Mouse (Mus musculus) lung, adult 18-20 months (tissue): Measurements from ENCODE around the gene Ppt2.
A peak's percentile ranks its signal among the peaks of the same experiment; 100 is the strongest.

ENCODE experiments used
- DNase-seq, 2 experiments: peaks; one replicate each; pipeline ENCODE4 v3.0.0; 2022; ENCODE audit warnings: mixed read lengths in 2 of 2

Ppt2 gene

GRCm38 (mm10) chr17:34604511-34605237, 23.6 kb downstream of the Ppt2 start:
- DNase-seq: peak; percentile 80 to 86

- peak; percentile 99 for DNase-seq
Measured at GRCm38 (mm10) chr17:34604061-34604508, 24.2 kb downstream of the Ppt2 start, which contains the start of gene Agpat1. Gene Agpat1, plus strand, starts transcription at chr17:34604262.

GRCm38 (mm10) chr17:34603375-34604060, 24.8 kb downstream of the Ppt2 start, which contains the start of gene Rnf5:
Gene Rnf5, minus strand, starts transcription at chr17:34603690.
- DNase-seq: peak; percentile 99 to 100

- no peak for DNase-seq
Measured at GRCm38 (mm10) chr17:34601796-34602195, 26.5 kb downstream of the Ppt2 start.

- no peak for DNase-seq
Measured at GRCm38 (mm10) chr17:34599891-34600290, 28.4 kb downstream of the Ppt2 start.

DNA sequence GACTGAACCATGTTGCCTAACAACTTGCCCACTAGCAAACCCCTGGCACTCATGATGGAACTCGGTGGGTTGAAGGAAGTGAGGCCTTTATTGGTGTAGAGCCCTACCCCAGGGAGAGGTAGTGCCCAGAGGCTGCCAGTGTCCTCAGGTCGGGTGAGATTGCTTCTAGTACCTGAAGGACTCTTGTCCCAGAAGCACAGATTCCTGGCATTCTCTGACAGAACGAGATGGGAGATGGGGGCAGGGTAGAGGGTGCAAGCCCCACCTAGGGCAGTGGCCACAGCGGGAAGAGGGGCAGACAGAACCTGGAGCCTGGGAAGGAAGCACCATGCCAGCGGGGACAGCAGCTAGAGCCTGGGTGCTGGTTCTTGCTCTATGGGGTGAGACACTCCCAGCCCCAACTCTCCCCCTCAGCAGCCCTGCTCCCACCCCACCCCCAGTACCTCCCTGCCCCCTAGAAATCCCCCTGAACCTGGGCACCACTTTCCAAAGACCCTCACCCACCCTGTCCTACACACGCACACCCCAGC, 30.7 kb downstream of the Ppt2 start, which contains the start of gene Ager:
Ager (plus strand) TSS at position 297 of the 530 bp plus-strand sequence.
- DNase-seq: peak; percentile 81 to 87

DNA sequence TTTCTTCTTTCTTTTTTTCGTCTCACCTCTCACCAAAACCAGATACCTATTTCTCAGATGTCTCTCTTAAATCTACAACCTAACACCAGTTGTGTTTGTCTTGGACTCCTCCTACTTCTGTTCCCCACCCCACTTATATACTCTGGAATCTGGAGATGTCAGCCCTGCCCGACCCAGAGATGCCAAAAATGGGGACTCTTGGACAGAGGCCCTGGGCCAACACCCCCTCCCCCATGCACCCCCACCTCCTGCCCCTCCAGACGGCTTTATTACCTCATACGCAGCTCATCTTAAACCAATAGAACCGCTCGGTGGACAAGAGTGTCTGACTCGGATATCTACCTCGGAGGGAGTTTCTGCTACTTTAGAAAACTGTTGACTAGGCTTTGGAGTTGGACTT, 32.2 kb downstream of the Ppt2 start:
- peak in 1 of 2 experiments; percentile 59 for DNase-seq

DNA sequence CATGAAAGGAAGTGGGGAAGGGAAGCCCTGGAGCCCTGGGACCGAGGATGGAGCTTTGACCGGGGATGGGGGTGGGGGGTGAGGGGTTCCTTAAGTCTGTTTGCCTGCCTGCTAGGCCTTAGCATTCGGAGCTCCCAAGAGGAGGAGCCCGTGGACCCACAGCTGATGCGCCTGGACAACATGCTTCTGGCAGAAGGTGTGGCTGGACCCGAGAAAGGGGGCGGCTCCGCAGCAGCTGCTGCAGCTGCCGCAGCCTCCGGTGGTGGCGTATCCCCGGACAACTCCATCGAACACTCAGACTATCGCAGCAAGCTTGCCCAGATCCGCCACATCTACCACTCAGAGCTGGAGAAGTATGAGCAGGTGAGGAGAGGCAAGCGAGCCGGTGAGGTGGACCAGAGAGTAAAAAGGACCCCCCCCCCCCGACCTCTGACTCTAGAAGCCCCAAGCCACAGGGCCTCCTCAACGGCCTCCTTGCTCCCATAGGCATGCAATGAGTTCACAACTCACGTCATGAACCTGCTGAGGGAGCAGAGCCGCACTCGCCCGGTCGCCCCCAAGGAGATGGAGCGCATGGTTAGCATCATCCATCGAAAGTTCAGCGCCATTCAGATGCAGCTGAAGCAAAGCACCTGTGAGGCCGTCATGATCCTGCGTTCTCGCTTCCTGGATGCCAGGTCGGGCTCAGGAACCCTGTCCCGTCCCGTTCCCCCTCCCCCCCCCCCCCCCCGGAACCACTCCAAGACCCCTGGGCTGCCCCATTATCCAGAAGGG, 34.4 kb downstream of the Ppt2 start:
- peak in 1 of 2 experiments; percentile 44 for DNase-seq

DNA sequence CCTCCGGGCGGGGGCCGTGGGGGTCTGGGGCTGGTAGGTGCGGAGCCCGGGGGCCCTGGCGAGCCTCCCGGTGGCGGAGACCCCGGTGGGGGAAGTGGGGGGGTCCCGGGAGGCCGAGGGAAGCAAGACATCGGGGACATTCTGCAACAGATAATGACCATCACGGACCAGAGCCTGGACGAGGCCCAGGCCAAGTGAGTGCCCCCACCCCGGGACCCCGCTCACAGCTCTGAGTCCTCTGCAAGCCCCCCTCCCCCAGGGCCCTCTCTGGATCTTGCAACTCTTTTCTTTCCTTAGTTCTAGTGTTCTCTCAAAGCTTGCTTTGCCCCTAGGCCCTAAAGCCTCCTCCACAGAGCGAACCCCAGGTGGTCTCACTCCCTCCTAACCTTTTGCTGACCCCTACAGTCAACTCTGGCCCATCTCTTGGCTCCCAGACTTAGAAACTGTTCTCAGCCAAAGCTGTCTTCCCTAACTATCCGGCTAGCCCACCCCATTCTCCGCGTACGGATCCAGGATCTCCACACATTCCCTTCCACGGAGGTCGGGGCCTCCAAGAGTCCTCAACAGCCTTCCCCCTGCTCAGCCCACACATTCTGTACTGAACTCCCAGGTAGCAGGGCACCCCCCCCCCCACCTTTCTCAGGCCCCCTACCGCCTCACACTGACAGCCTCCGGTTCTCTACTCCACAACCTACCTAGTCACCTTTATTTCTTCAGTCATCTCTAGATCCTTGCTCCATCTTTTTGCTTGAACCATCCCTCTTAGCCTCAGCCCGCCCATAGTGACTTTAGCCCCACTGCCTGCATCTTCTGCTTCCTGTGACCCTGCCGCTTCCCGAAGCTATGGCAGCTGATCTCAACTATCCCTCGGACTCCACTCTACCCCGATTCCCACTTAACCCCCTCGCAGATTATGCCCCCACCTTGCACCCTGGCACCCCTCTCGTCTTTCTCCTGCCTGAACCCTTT, 35.4 kb downstream of the Ppt2 start:
- DNase-seq: peak in 1 of 2 experiments; percentile 58

- DNase-seq: peak; percentile 89 to 92
Measured at GRCm38 (mm10) chr17:34591994-34592375, 36.3 kb downstream of the Ppt2 start.

- no peak for DNase-seq
Measured at GRCm38 (mm10) chr17:34591029-34591993, 37.0 kb downstream of the Ppt2 start, which contains the start of gene Pbx2. Gene Pbx2, plus strand, starts transcription at chr17:34591266.

- DNase-seq: no peak
Measured at GRCm38 (mm10) chr17:34590154-34590987, 37.9 kb downstream of the Ppt2 start.

GRCm38 (mm10) chr17:34589681-34590101, 38.6 kb downstream of the Ppt2 start, which contains the start of gene Gpsm3:
Gene Gpsm3, plus strand, starts transcription at chr17:34589806.
- DNase-seq: peak; percentile 72 to 76

DNA sequence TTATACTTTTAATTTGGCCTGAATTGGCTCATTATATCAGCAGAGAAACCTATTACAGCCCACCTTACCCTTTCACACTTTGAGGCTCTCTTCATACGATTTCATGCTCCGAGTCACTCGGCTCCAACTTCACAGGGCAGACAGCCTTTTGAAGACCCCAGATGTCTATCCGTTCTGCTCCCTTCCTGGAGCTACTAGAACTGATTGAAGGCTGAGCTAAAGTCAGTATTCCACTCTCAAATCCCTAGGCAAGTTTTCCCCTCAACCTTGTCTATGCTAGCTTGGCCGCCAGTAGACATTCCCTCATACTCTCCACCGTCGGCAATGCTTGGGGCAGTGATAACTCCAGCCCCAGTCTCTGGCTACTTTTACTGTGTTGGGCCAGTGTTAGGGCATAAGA, 39.1 kb downstream of the Ppt2 start:
- DNase-seq: no peak

GRCm38 (mm10) chr17:34588767-34589166, 39.5 kb downstream of the Ppt2 start:
- no peak for DNase-seq

GRCm38 (mm10) chr17:34587814-34588213, 40.5 kb downstream of the Ppt2 start:
- DNase-seq: no peak

DNA sequence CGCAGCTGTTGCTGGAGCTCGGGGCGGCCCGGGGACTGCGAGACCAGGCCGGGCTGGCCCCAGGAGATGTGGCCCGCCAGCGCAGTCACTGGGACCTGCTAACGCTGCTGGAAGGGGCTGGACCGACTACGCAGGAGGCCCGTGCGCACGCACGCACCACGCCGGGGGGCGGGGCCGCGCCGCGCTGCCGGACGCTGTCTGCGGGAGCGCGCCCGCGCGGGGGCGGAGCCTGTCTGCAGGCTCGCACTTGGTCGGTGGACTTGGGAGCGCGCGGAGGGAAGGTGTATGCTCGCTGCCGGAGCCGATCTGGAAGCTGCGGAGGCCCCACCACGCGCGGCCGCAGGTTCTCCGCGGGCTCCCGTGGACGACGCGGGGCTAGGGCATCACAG, 40.9 kb downstream of the Ppt2 start:
- peak; percentile 95 to 96 for DNase-seq

DNA sequence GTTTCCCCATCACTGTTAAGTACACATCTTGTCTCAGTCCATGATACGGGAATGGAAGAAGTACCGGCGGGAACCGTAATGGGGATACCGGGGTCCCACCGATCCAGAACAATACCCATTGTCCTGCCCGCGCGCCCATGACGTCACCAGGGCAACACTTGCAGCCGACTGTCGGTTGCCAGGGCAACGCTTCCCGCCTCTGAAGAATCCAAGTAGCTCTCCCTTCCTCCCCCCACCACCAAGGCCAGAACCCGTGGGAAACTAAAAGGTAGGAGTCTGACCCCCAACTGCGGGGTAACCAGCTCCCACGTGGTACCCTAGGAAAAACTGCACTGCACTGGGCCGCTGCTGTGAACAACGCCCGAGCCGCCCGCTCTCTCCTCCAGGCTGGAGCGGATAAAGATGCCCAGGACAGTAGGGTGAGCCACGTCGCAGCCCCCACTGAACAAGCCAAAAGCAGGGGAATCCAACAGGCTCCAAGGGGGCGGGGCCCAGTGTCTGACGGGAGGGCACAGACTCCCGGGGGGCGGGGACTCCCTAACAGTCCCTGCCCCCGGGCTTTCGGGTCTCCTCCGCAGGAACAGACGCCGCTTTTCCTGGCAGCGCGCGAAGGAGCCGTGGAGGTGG, 41.4 kb downstream of the Ppt2 start:
- DNase-seq: peak; percentile 82 to 88
